Mouse (Mus musculus) liver, embryonic 11.5 days (tissue): ENCODE measurements around the gene Sh3d19. TPM values are rescaled to one million over a fixed set of nuclear protein-coding genes. Genes with fewer than 3 reads are reported as not detected.

Source experiments
- ATAC-seq: fragments of 200-750 bp; cut with Nextera tagmentation; replicated peaks from 2 replicates; pipeline ENCODE4 v1.8.0; 2017; ENCODE audit warnings: moderate number of reproducible peaks, mild to moderate bottlenecking, moderate TSS enrichment, moderate library complexity; ENCODE audit not compliant: low FRiP score
- DNase-seq: peaks from one replicate; pipeline ENCODE4 v3.0.0-alpha.2; 2017; ENCODE audit warnings: low spot score
- H3K27ac ChIP-seq: fragments of 300-500 bp; sonication (generic); 2 replicates; pipeline ENCODE4 v1.5.1; 2014; ENCODE audit warnings: mild to moderate bottlenecking, low read depth, low read length, control low read depth
- H3K27me3 ChIP-seq: fragments of 300-500 bp; sonication (generic); replicated peaks from 2 replicates; pipeline ENCODE4 v1.6.1; 2014; ENCODE audit warnings: low read length, mixed read lengths; ENCODE audit not compliant: control insufficient read depth, insufficient read depth
- H3K36me3 ChIP-seq: fragments of 300-500 bp; sonication (generic); 2 replicates; pipeline ENCODE4 v1.6.1; 2014; ENCODE audit warnings: mild to moderate bottlenecking, low read length, moderate library complexity, mixed read lengths; ENCODE audit not compliant: control insufficient read depth, insufficient read depth
- H3K4me1 ChIP-seq: fragments of 300-500 bp; sonication (generic); replicated peaks from 2 replicates; pipeline ENCODE4 v1.6.1; 2014; ENCODE audit warnings: low read length, mixed read lengths; ENCODE audit not compliant: control insufficient read depth, insufficient read depth
- H3K4me2 ChIP-seq: fragments of 300-500 bp; sonication (generic); 2 replicates; pipeline ENCODE4 v1.6.1; 2014; ENCODE audit warnings: mild to moderate bottlenecking, control low read depth, moderate library complexity
- H3K4me3 ChIP-seq: fragments of 300-500 bp; sonication (generic); 2 replicates; pipeline ENCODE4 v1.5.1; 2014; ENCODE audit warnings: low read depth, low read length, control low read depth
- H3K9ac ChIP-seq: fragments of 300-500 bp; sonication (generic); 2 replicates; pipeline ENCODE4 v1.6.1; 2014; ENCODE audit warnings: low read depth, low read length, control low read depth
- H3K9me3 ChIP-seq: fragments of 300-500 bp; sonication (generic); 2 replicates; pipeline ENCODE4 v1.6.1; 2016; ENCODE audit warnings: low read length, inconsistent platforms, mixed read lengths; ENCODE audit not compliant: control insufficient read depth
- WGBS: fragments of 180-500 bp; shearing (Covaris S2); extraction: QIAGEN DNeasy Blood & Tissue Kit; methylation state at CpG from one replicate; pipeline ENCODE4 v1.1.7; 2014; 5-methylcytosine and 5-hydroxymethylcytosine counted together
- polyA plus RNA-seq: library from polyadenylated mRNA; unstranded; fragments of >200 nt; fragmentation: Nextera tagmentation; extraction: Ambion mirVana; gene quantifications from 2 replicates; pipeline ENCODE4 v1.2.1, GENCODE M21; 2014

Sh3d19 gene
- polyA plus RNA-seq, 1 experiment from 2014 or later, result 20.7 TPM

DNA sequence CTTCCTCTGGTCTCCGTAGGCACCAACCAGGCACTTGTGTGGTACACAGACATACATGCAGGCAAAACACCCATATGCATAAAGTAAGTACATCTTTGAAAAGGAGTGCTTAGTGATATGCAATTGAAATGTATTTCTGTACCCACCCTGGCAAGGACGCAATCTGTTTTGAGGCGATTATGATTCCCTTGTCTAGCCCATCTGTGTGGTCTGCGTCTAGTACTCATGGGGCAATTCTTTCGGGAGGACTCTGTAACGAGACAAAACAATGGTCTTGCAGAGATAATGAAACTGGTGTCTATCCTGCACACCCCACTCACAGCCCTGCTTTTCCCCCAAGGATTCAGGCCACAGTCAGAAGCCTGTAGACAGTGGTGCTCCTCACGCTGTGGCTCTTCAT lies 141.9 kb downstream of the Sh3d19 start:
- peaks cover 7% of the 10 kb centered on the region for H3K36me3 ChIP-seq
- H3K4me2 ChIP-seq, result no peak overlapping the region
- no peaks in the 10 kb centered on the region for H3K27me3 ChIP-seq
- H3K4me1 ChIP-seq, result peaks cover 13% of the 10 kb centered on the region
- no peak overlapping the region for H3K4me3 ChIP-seq
- H3K27ac ChIP-seq, result no peak overlapping the region
- H3K9ac ChIP-seq, result no peak overlapping the region
- WGBS, result 68% methylated on average over 7 of the region's 7 CpGs
- ATAC-seq (no peak), DNase-seq (no peak)
- H3K9me3 ChIP-seq, result peaks cover 4% of the 10 kb centered on the region; the same call in 1 of the 2 replicates

DNA sequence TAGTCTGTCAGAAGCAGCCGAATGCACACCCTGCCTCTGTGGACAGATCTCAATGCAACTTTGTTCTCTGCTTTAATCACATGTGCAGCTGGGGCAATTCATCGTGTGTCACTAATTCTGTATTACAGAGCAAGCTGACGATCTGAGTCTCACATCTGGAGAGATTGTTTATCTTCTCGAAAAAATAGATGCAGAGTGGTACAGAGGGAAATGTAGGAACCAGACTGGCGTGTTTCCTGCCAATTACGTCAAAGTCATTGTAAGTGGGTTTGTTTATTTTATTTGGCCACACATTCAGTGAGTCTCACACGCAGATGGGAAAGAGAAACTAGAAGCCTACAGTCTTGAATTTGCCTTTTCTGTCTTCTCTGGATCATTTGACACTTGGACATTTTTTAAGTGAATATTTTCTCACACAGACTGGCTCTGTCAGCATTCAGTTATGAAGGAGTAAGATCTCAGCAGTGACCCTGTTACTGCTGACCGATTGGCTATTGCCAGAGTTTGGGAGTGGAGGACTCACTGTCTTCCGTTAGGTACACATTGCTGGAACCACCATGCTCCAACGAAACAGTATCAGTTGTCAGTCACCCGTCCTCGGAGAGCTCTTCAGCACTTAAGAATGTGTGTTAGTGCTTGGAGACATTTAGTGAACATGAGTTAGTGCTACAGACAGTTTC lies 143.9 kb downstream of the Sh3d19 start:
- DNase-seq (no peak), ATAC-seq (no peak)
- no peaks in the 10 kb centered on the region for H3K27me3 ChIP-seq
- peaks cover 7% of the 10 kb centered on the region for H3K36me3 ChIP-seq
- H3K27ac ChIP-seq, result no peak overlapping the region
- WGBS, result 75% methylated on average over 12 of the region's 12 CpGs
- no peak overlapping the region for H3K4me2 ChIP-seq
- H3K9ac ChIP-seq, result no peak overlapping the region
- H3K9me3 ChIP-seq, result peaks cover 4% of the 10 kb centered on the region; the same call in 1 of the 2 replicates
- peaks cover 6% of the 10 kb centered on the region for H3K4me1 ChIP-seq
- H3K4me3 ChIP-seq, result no peak overlapping the region

GRCm38 (mm10) chr3:86116951-86117350 lies 146.0 kb downstream of the Sh3d19 start:
- 87% methylated on average over 4 of the region's 4 CpGs for WGBS
- no peak for ATAC-seq
- Histone ChIP-seq H3K27ac (no peak overlapping the region), H3K36me3 (peaks cover 10% of the 10 kb centered on the region), H3K27me3 (no peaks in the 10 kb centered on the region), H3K4me2 (no peak overlapping the region), H3K9me3 (peaks cover 4% of the 10 kb centered on the region; the same call in 1 of the 2 replicates), H3K9ac (no peak overlapping the region), H3K4me1 (0 out of 2 replicates have a peak, but pooled peaks cover 2% of the 10 kb centered on the region), H3K4me3 (no peak overlapping the region)
- no peak for DNase-seq

GRCm38 (mm10) chr3:86119237-86119932 lies 148.5 kb downstream of the Sh3d19 start:
- ATAC-seq (no peak), DNase-seq (no peak)
- Histone ChIP-seq H3K9ac (no peak overlapping the region), H3K27ac (no peak overlapping the region), H3K27me3 (no peaks in the 10 kb centered on the region), H3K4me1 (no peaks in the 10 kb centered on the region), H3K9me3 (peaks cover 4% of the 10 kb centered on the region; the same call in 1 of the 2 replicates), H3K36me3 (peaks cover 14% of the 10 kb centered on the region), H3K4me2 (no peak overlapping the region), H3K4me3 (no peak overlapping the region)
- WGBS, result 76% methylated on average over 16 of the region's 16 CpGs

DNA sequence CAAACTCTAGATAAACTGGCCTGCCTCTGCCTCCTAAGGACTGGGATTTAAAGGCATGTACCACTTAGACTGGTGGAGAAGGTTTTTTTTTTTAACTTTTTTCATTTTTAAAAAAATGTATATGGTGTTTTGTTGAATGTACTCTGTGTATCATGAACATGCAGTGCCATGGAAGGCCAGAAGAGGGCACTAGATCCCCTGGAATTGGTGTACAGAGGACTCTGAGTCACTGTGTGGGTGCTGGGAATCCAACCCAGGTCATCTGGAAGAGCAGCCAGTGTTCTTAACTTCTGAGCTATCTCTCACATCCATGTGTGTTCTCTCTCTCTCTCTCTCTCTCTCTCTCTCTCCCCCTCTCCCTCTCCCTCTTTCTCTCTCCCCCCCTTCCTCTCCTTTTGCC lies 151.2 kb downstream of the Sh3d19 start:
- H3K4me3 ChIP-seq, result no peak overlapping the region
- H3K27ac ChIP-seq, result no peak overlapping the region
- DNase-seq (no peak), ATAC-seq (no peak)
- H3K9me3 ChIP-seq, result no peaks in the 10 kb centered on the region
- H3K36me3 ChIP-seq, result peaks cover 7% of the 10 kb centered on the region
- no peaks in the 10 kb centered on the region for H3K27me3 ChIP-seq
- no peaks in the 10 kb centered on the region for H3K4me1 ChIP-seq
- H3K4me2 ChIP-seq, result no peak overlapping the region
- no peak overlapping the region for H3K9ac ChIP-seq

DNA sequence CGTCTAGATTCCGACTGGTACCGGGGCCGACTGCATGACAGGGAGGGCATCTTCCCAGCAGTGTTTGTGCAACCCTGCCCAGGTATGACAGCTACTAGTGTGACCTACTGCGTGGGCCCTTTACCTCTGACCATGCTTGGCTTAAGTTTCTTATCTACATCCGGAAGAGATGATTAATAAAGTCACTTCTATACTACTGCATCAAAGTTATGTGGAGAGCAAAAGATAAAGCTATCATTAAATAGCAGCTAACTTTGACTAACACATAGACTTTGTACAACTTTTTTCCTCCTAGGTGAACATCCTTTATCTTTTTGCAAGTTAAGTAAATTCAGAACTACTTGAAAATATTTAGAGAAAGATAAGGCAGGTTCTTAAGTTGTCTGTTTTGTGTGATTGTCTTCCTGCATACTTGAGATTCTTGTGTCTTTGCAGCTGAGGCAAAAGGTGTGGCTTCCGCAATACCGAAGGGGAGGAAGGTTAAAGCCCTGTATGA lies 152.4 kb downstream of the Sh3d19 start:
- H3K4me2 ChIP-seq, result no peak overlapping the region
- no peak for DNase-seq
- H3K9me3 ChIP-seq, result no peaks in the 10 kb centered on the region
- 69% methylated on average over 8 of the region's 8 CpGs for WGBS
- no peak overlapping the region for H3K4me3 ChIP-seq
- H3K27ac ChIP-seq, result no peak overlapping the region
- no peaks in the 10 kb centered on the region for H3K4me1 ChIP-seq
- H3K9ac ChIP-seq, result no peak overlapping the region
- ATAC-seq, result 0 out of 2 replicates have a peak, but pooled peaks have one; percentile 5
- no peaks in the 10 kb centered on the region for H3K27me3 ChIP-seq
- peaks cover 7% of the 10 kb centered on the region for H3K36me3 ChIP-seq

DNA sequence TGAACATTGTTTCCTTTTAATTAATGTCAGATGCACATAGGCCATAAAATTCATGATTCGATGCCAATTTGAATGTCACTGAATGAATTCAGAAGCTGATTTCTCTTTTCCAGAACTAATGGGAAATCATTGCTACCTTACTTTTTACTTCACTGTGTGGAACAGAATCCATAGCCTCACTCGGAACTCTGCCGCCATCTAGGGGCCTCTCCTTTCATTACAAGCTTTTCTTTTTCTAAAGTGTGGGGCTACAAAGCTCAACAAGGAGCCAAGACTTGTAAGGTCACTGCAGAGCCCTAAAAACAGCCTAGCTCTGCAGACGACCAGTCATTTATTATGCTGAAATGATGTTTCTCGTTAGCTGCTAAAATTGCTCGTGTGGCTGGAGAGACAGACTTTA lies 158.8 kb downstream of the Sh3d19 start:
- H3K27ac ChIP-seq, result no peak overlapping the region
- 7% methylated on average over 6 of the region's 6 CpGs for WGBS
- no peaks in the 10 kb centered on the region for H3K9me3 ChIP-seq
- H3K4me3 ChIP-seq, result no peak overlapping the region
- no peaks in the 10 kb centered on the region for H3K36me3 ChIP-seq
- H3K9ac ChIP-seq, result no peak overlapping the region
- no peaks in the 10 kb centered on the region for H3K4me1 ChIP-seq
- no peaks in the 10 kb centered on the region for H3K27me3 ChIP-seq
- peak; percentile 57 for DNase-seq
- H3K4me2 ChIP-seq, result no peak overlapping the region
- ATAC-seq, result no peak

- 89% methylated on average over 6 of the region's 6 CpGs for WGBS
- Histone ChIP-seq H3K36me3 (peaks cover 32% of the 10 kb centered on the region), H3K4me1 (peaks cover 9% of the 10 kb centered on the region), H3K27me3 (no peaks in the 10 kb centered on the region), H3K27ac (no peak overlapping the region), H3K4me3 (no peak overlapping the region), H3K9ac (no peak overlapping the region), H3K9me3 (no peaks in the 10 kb centered on the region), H3K4me2 (no peak overlapping the region)
- ATAC-seq, result no peak
- DNase-seq, result no peak
Measured at GRCm38 (mm10) chr3:86134939-86135638, 164.2 kb downstream of the Sh3d19 start.
